Mouse (Mus musculus) macrophage (primary cell): Measurements from ENCODE around the gene B230104I21Rik. TPM values are rescaled to one million over a fixed set of nuclear protein-coding genes. Genes with fewer than 3 reads are reported as not detected.

Experiments used
- H3K27ac ChIP-seq: fragments of 350-480 bp; formaldehyde crosslinking; 2 replicates; pipeline ENCODE4 v1.9.0; 2021
- H3K36me3 ChIP-seq: fragments of 350-480 bp; formaldehyde crosslinking; 2 replicates; pipeline ENCODE4 v1.9.0; 2021; ENCODE audit errors: inconsistent target
- H3K4me3 ChIP-seq: fragments of 350-480 bp; formaldehyde crosslinking; 2 replicates; pipeline ENCODE4 v1.9.0; 2021; ENCODE audit errors: inconsistent target
- H3K79me2 ChIP-seq: fragments of 350-480 bp; formaldehyde crosslinking; 2 replicates; pipeline ENCODE4 v1.9.0; 2021; ENCODE audit errors: inconsistent target
- WGBS: methylation state at CpG from one replicate; pipeline ENCODE4 v1.1.7; 2026; ENCODE audit warnings: inconsistent platforms; ENCODE audit not compliant: missing documents; 5-methylcytosine and 5-hydroxymethylcytosine counted together
- polyA plus RNA-seq: library from polyadenylated mRNA; stranded (reverse); fragments of 250-400 nt; gene quantifications from 3 replicates; pipeline ENCODE4 v1.2.4, GENCODE M21; 2018; ENCODE audit warnings: inconsistent platforms

The B230104I21Rik gene
- polyA plus RNA-seq, 1 experiment from 2014 or later: not detected

DNA sequence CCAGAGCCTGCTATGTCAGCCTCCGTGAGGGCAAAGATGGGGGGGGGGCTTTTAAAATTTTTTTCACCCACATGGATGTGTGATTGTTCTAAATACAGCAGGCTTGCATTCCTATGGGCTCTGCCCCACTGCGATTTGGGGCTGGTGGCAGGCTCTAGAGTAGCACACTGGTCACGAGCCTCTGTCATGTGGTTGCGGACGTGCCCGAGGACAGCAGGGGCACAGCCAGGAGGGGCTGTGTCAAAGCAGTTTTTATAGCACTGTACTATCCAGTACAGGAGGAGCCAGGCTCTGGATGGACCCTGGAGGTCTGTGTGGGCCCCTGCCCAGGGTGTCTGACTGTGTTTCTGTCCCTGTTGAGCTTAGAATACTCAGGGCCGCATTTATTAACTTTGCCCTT lies 5.9 kb upstream of the B230104I21Rik start:
- 99% methylated on average over 7 of the region's 7 CpGs for WGBS
- H3K36me3 ChIP-seq: no peaks in the 10 kb centered on the region
- no peak overlapping the region for H3K27ac ChIP-seq
- no peak overlapping the region for H3K4me3 ChIP-seq
- H3K79me2 ChIP-seq: no peaks in the 10 kb centered on the region

- Histone ChIP-seq H3K36me3 (no peaks in the 10 kb centered on the region), H3K79me2 (no peaks in the 10 kb centered on the region), H3K27ac (no peak overlapping the region), H3K4me3 (no peak overlapping the region)
- WGBS: 96% methylated on average over 12 of the region's 12 CpGs
These were observed 4.7 kb upstream of the B230104I21Rik start for GRCm38 (mm10) chr4:154331271-154331670.

- WGBS: 73% methylated on average over 8 of the region's 8 CpGs
- Histone ChIP-seq H3K36me3 (no peaks in the 10 kb centered on the region), H3K4me3 (no peak overlapping the region), H3K79me2 (no peaks in the 10 kb centered on the region), H3K27ac (no peak overlapping the region)
These were observed 2.6 kb upstream of the B230104I21Rik start for GRCm38 (mm10) chr4:154333300-154333699.

GRCm38 (mm10) chr4:154334699-154335402 lies 1.1 kb upstream of the B230104I21Rik start:
- Histone ChIP-seq H3K79me2 (no peaks in the 10 kb centered on the region), H3K4me3 (no peak overlapping the region; the same call in 1 of the 2 replicates), H3K36me3 (no peaks in the 10 kb centered on the region), H3K27ac (no peak overlapping the region)
- WGBS: 84% methylated on average over 47 of the region's 48 CpGs

- Histone ChIP-seq H3K36me3 (no peaks in the 10 kb centered on the region), H3K27ac (no peak overlapping the region), H3K4me3 (no peak overlapping the region), H3K79me2 (no peaks in the 10 kb centered on the region)
- 92% methylated on average over 10 of the region's 10 CpGs for WGBS
These were observed 723 bp downstream of the B230104I21Rik start for GRCm38 (mm10) chr4:154336650-154337049.

- Histone ChIP-seq H3K79me2 (no peaks in the 10 kb centered on the region), H3K4me3 (no peak overlapping the region), H3K36me3 (no peaks in the 10 kb centered on the region), H3K27ac (no peak overlapping the region)
- 91% methylated on average over 19 of the region's 19 CpGs for WGBS
These were observed 11.0 kb downstream of the B230104I21Rik start for GRCm38 (mm10) chr4:154346731-154347522.

GRCm38 (mm10) chr4:154348197-154348786 lies 12.4 kb downstream of the B230104I21Rik start:
- Histone ChIP-seq H3K79me2 (no peaks in the 10 kb centered on the region), H3K4me3 (no peak overlapping the region), H3K27ac (no peak overlapping the region), H3K36me3 (no peaks in the 10 kb centered on the region)
- WGBS: 87% methylated on average over 10 of the region's 11 CpGs

DNA sequence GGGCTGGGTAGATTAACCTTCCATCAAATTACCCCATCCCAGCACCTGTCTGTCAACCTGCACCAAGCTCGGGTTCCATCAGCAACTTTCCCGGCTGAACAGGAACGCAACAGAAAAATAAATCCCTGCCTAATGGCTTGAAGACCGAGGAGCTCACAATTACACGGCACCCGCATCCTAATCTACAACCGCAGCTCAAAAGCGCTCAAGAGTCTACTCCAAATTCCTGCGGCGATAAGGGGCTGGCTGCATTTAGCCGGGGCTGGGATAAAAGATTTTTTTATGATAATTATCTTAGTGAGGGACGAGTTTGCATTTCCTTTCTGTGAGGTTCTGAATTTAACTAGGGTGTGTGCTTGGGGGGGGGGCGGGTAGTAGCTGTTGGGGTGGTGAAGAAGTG lies 16.3 kb downstream of the B230104I21Rik start:
- Histone ChIP-seq H3K4me3 (no peak overlapping the region), H3K79me2 (no peaks in the 10 kb centered on the region), H3K27ac (no peak overlapping the region), H3K36me3 (no peaks in the 10 kb centered on the region)
- WGBS: 94% methylated on average over 13 of the region's 13 CpGs

- no peaks in the 10 kb centered on the region for H3K36me3 ChIP-seq
- H3K4me3 ChIP-seq: no peak overlapping the region
- H3K27ac ChIP-seq: no peak overlapping the region
- WGBS: 90% methylated on average over 5 of the region's 5 CpGs
- H3K79me2 ChIP-seq: no peaks in the 10 kb centered on the region
These were observed 19.5 kb downstream of the B230104I21Rik start for GRCm38 (mm10) chr4:154355408-154355807.

- Histone ChIP-seq H3K27ac (no peak overlapping the region), H3K79me2 (no peaks in the 10 kb centered on the region), H3K4me3 (no peak overlapping the region), H3K36me3 (no peaks in the 10 kb centered on the region)
- WGBS: 90% methylated on average over 5 of the region's 5 CpGs
These were observed 22.4 kb downstream of the B230104I21Rik start for GRCm38 (mm10) chr4:154358370-154358769.

DNA sequence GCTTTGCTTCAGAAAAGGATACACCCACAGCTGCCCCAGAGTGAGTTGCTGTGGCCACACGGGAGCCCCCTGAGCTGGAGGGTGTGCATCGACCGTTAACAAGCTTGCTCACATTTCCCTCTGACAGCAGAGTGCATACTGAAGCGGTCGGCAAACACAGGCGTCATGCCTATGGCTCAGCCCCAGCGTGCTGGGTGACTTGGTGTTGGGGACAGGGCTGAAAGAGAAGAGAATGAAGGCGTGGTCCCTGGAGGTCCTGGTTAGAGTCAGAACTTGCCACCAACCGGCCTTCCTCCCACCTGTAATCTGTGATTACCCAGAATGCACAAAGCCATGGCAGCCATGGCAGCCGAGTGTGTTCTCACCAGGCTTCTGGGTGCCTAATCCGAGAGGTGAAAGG lies 22.9 kb downstream of the B230104I21Rik start:
- Histone ChIP-seq H3K27ac (no peak overlapping the region), H3K36me3 (no peaks in the 10 kb centered on the region), H3K4me3 (no peak overlapping the region), H3K79me2 (no peaks in the 10 kb centered on the region)
- WGBS: 94% methylated on average over 11 of the region's 11 CpGs

DNA sequence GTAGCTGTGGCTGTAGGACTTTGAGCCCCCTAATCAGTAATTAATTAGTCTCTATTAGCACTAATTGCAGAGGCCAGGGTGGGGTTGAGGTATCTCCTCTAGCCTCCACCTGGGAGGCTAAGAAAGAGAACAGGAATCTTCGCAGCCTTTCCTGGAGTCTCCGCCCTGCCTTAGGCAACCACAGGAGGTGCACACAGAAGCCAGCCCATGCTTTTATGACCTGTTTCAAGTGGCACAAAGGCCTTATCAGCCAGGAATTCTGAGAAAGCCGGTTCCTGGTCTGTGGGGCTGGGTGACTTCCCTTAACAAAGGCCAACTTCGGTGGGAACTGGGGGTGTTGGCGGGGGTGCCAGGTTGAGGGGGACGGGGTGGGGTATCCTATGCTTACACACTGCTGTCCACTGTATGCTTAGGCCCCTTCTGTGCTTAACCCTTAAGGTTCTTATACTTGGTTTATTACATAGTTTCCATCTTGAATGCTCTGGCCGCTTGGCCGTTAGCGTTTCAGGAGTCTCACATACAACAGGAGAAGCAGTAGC lies 23.9 kb downstream of the B230104I21Rik start:
- no peak overlapping the region for H3K4me3 ChIP-seq
- no peaks in the 10 kb centered on the region for H3K36me3 ChIP-seq
- WGBS: 95% methylated on average over 8 of the region's 9 CpGs
- no peaks in the 10 kb centered on the region for H3K79me2 ChIP-seq
- no peak overlapping the region for H3K27ac ChIP-seq

DNA sequence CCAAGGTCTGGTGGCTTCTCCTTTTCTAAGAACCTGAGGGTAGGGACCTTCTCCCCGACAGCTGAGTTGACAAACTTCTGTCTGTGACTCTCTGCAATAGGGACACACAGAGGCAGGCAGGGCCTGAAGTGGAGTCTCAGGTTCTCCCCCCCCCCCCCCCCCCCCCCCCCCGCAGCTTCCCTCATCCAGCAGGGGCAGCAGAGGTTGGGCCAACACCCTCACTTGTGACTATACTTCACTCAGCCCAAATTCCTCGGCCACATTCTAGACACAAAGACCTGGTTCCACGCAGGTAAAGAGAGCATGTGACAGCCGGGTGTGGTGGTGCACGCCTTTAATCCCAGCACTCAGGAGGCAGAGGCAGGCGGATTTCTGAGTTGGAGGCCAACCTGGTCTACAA lies 24.5 kb downstream of the B230104I21Rik start:
- H3K36me3 ChIP-seq: no peaks in the 10 kb centered on the region
- no peak overlapping the region for H3K27ac ChIP-seq
- H3K4me3 ChIP-seq: no peak overlapping the region
- H3K79me2 ChIP-seq: no peaks in the 10 kb centered on the region
- WGBS: 87% methylated on average over 5 of the region's 7 CpGs

GRCm38 (mm10) chr4:154360850-154361249 lies 24.9 kb downstream of the B230104I21Rik start:
- Histone ChIP-seq H3K27ac (no peak overlapping the region), H3K36me3 (no peaks in the 10 kb centered on the region), H3K4me3 (no peak overlapping the region), H3K79me2 (no peaks in the 10 kb centered on the region)
- WGBS: 86% methylated on average over 3 of the region's 3 CpGs

DNA sequence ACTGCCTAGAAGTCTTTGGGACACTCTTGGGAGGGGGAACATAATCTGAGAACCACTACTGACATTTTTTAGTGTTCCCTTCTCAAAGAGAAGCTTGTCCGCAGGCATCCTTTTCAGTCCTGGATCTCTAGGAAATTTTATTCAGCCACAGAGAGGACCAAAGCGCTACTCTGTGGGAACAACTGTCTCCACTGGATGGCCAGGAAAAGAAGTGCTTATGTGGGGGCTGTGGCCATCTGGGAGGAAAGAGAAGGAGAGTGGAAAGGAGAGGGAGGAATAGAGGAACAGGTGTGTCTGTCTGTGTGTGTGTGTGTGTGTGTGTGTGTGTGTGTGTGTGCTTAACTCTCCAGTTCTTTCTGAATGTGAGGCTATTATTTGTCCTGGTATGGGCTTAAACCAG lies 28.8 kb downstream of the B230104I21Rik start:
- H3K36me3 ChIP-seq: no peaks in the 10 kb centered on the region

More for the DNA sequence above, 28.8 kb downstream of the B230104I21Rik start:
- Histone ChIP-seq H3K27ac (no peak overlapping the region), H3K79me2 (no peaks in the 10 kb centered on the region), H3K4me3 (no peak overlapping the region)
- 97% methylated on average over 2 of the region's 2 CpGs for WGBS
